Mouse (Mus musculus) T-helper 17 cell (primary cell): ENCODE data around the gene Gcsam.

Source experiments
- in situ Hi-C, 2 experiments: fragments of 300-600 bp; cut with MboI, MseI; formaldehyde crosslinking; loops; 1 replicate in 1 of 2; 2 replicates in 1 of 2; pipeline ENCODE4 v1.15.1; 2025; ENCODE audit warnings: high pct_unique_total_duplicates in 2 of 2

The Gcsam gene

GRCm38 (mm10) chr16:45610267-45610666 is at the start of gene Gcsam:
Gcsam (plus strand) TSS chr16:45610380.
- in situ Hi-C loops: loop anchor here (5.0 to 10.0 kb wide), 2 partner anchors 78 to 415 kb away; partner anchors contain the start of gene Gm17783 (in 1 of the 2)

- in situ Hi-C loops: no loop called here
These were observed 48.4 kb upstream of the Gcsam start for GRCm38 (mm10) chr16:45561747-45562146.

DNA sequence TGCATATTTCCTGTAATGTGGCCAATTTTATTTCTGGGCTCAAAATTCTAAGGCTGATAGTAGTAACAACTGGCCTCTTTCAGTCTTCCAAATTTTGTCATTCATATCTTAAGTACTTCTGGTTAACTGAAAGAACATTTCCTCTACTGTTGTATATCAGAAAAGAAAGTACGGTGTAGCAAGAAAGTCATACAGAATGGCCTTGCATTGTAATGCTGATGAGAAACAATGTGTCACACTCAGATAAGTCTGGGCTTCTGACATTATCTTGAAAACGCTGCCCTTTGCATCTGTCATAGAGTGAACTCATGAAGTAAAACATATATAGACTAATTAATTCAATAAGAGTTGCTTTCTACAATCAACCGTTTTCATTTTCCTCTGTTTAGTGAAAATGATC is 37.9 kb upstream of the Gcsam start:
- in situ Hi-C loops: loop anchor here in 1 of 2 experiments (10.0 kb wide), 1 partner anchor 238 kb away; no protein-coding TSS in a partner anchor

DNA sequence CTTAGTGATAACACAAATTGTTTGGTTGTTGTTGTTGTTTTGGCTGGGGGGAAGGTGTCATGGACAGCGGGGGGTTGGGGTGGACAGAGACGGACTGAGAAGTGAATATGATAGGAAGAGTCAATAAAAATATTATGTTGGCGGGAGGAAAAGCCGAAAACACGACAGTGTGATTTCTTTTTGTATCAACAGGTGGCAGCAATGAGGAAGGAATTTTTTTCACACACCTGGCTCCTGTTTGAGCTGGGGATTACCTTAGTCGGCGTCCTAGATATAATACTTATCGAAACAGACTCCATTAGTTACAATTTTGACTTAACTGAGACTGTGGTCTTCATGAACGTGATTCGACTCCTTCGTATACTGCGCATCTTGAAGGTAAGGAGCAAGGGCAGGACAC is 30.3 kb upstream of the Gcsam start:
- in situ Hi-C loops: loop anchor here (5.0 to 10.0 kb wide), 5 partner anchors 52 to 385 kb away; no protein-coding TSS in a partner anchor

GRCm38 (mm10) chr16:45582512-45582911 is 27.7 kb upstream of the Gcsam start:
- in situ Hi-C loops: loop anchor here (5.0 to 10.0 kb wide), 4 partner anchors 50 to 388 kb away; no protein-coding TSS in a partner anchor

DNA sequence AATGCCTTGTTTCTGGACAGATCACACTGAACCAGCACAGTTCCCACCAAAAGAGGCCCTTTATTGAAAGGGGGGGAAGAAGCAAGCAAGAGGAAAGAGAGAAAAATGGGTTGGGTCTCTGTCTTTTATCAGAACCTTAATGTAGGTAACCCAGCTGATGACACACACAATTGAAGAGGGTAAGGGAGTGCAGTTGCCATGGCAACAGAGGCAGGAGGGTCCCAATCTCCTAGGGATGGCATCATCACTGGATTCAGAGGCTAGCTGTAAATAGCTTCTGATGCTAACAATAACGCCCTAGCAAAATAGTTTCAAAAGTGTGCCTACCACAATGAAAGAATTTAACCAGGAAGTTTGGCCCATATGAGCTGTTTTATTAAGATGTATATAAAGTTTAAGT is 16.5 kb upstream of the Gcsam start:
- in situ Hi-C loops: no loop called here

GRCm38 (mm10) chr16:45595494-45595893 is 14.7 kb upstream of the Gcsam start:
- in situ Hi-C loops: no loop called here

- in situ Hi-C loops: no loop called here
These were observed 1.7 kb upstream of the Gcsam start for GRCm38 (mm10) chr16:45608481-45608954.

GRCm38 (mm10) chr16:45609300-45609699 is 880 bp upstream of the Gcsam start:
- in situ Hi-C loops: no loop called here

- in situ Hi-C loops: loop anchor here (5.0 to 10.0 kb wide), 2 partner anchors 81 to 418 kb away; partner anchors contain the start of gene Gm17783 (in 1 of the 2)
These were observed 3.1 kb downstream of the Gcsam start for GRCm38 (mm10) chr16:45613247-45613646.

- in situ Hi-C loops: loop anchor here in 1 of 2 experiments (10.0 kb wide), 1 partner anchor 421 kb away; no protein-coding TSS in a partner anchor
These were observed 5.8 kb downstream of the Gcsam start for GRCm38 (mm10) chr16:45615944-45616343.

DNA sequence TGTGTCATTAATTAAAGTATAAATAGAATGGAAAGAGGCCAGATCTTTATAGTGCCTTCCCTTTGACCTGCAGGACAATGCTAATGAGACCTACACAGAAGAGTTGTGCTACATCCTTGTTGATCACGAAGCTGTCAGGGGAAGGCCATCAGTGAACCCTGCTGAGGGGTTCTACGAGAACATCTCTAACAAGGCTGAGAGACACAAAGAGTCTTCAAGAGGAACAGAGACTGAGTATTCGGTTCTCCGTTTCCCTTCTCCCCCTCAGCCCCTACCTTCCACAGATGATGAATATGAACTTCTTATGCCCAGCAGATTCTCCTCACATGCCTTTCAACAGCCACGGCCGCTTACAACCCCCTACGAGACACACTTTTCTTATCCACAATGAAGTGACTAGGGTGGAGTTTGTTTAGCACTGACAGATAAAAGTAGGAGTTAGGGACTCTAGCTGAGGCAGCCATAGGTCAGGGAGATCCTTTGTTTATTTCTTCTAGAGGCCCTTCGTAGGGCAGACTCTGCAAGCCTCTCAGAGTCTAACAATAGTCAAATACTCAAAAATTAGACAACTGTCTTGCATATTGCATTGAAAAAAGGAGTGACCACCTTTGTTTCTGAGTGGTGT is 9.7 kb downstream of the Gcsam start:
- in situ Hi-C loops: loop anchor here in 1 of 2 experiments (10.0 kb wide), 2 partner anchors 195 to 425 kb away; no protein-coding TSS in a partner anchor

DNA sequence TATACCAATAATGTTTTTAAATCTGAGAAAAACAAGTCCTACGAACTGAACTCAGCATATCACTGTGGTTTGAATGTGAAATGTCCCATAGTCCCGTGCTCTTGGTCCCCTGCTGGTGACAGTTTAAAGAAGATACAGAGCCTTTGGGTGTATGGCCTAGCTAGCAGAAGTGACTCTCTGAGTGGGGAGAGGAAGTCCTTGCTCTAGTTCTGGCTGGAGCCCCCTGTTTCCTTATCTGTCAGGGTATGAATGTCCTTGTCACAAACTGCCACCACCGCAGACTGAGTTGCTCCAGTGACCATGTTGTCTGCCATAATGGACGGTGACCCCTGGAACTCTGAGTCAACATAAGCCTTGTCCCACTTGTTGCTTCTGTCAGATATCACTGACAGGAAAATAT is 13.1 kb downstream of the Gcsam start:
- in situ Hi-C loops: loop anchor here in 1 of 2 experiments (10.0 kb wide), 1 partner anchor 198 kb away; no protein-coding TSS in a partner anchor

GRCm38 (mm10) chr16:45624791-45625190 is 14.6 kb downstream of the Gcsam start:
- in situ Hi-C loops: loop anchor here (5.0 to 10.0 kb wide), 2 partner anchors 200 to 427 kb away; no protein-coding TSS in a partner anchor

GRCm38 (mm10) chr16:45625342-45625741 is 15.2 kb downstream of the Gcsam start:
- in situ Hi-C loops: loop anchor here (5.0 to 10.0 kb wide), 2 partner anchors 201 to 428 kb away; no protein-coding TSS in a partner anchor

- in situ Hi-C loops: loop anchor here (5.0 to 10.0 kb wide), 3 partner anchors 47 to 432 kb away; no protein-coding TSS in a partner anchor
These were observed 19.4 kb downstream of the Gcsam start for GRCm38 (mm10) chr16:45629497-45630105.

DNA sequence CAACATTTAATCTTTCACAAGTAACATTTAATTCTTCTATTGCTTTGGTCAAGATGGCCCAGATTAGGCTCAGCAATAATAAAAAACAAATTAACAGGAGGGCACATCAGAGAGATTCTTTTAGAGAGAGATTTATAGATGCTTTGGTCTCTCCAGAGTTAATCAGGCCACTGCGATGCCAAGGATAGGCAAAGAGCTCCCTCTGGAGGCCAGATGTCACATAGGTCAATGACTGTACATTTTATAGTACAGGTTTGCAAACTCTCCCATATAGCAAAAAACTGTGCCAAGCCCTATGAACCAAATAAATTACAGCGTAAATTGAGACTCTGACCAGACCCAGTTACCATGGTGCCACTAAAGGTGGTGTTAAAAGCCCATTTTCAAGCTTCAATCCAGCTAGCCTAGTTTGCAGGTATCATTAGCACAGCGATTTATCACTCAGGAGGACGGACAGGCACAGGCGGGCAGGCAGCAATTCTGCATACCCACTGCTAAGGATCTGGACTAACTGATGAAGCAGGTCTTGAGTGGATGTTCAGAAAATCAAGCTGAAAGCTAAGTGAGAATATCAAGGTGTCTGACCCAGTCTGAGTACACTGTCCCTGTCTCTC is 20.3 kb downstream of the Gcsam start:
- in situ Hi-C loops: loop anchor here in 1 of 2 experiments (5.0 kb wide), 1 partner anchor 48 kb away; no protein-coding TSS in a partner anchor

GRCm38 (mm10) chr16:45632420-45632819 is 22.2 kb downstream of the Gcsam start:
- in situ Hi-C loops: loop anchor here in 1 of 2 experiments (5.0 kb wide), 1 partner anchor 50 kb away; no protein-coding TSS in a partner anchor

DNA sequence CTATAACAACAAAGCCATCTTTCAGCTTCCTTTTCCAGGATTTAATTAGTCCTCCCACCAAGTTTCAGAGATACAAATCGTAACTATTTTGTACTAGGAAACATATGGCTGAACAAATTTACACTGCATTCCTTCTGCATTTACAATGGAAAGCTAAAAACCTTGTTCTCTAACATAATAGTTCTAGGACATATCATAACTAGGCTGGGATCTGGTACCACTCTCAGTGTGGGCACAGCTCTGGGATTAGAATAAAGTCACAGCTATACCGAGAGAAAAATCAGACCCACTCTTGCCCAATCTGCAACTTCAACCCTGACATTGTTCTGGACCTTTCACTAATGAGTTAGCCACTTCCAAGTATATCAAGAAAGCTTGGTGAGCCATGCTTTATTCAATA is 25.6 kb downstream of the Gcsam start:
- in situ Hi-C loops: loop anchor here in 1 of 2 experiments (5.0 kb wide), 1 partner anchor 36 kb away; no protein-coding TSS in a partner anchor

GRCm38 (mm10) chr16:45640070-45640762 is 30.0 kb downstream of the Gcsam start:
- in situ Hi-C loops: no loop called here

DNA sequence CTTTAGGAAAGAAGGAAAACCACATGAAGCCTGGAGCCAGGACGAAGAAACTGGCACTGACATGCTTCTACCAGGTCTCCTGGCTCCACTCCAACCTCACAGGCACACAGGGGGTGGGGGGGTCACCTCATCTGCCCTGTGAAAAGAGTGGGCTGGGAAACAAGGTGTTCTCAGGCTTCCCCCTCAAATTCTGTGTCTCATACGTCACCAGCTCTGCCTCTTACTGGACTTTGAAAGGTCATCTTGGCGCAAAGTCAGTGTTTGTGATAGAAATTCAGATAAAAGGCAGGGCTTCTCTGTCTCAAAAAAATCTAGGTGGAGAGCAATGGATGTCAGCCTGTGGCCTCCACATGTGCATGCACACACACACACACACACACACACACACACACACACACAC is 31.1 kb downstream of the Gcsam start:
- in situ Hi-C loops: no loop called here
